Mouse (Mus musculus): Measurements from ENCODE around the gene Rad51c. TPM values are rescaled to one million over a fixed set of nuclear protein-coding genes. Genes with fewer than 3 reads are reported as not detected.

Gene Rad51c
- polyA plus RNA-seq, 1 experiment from 2014 or later: 10.1 TPM

- peak overlapping the region; percentile 71 for H3K9ac ChIP-seq (ENCODE audit: low read length)
- H3K9me3 ChIP-seq (replicated peaks; ENCODE audit: control insufficient read depth, low read length): peaks cover 5% of the 10 kb centered on the region; the same call in 1 of the 2 replicates
- H3K27ac ChIP-seq (ENCODE audit: low read length): peak overlapping the region; percentile 27; the same call in 1 of the 2 replicates
- no peak for ATAC-seq (replicated peaks; ENCODE audit: extremely low read depth, insufficient read depth, low FRiP score)
- peak overlapping the region; percentile 86 for H3K4me3 ChIP-seq (ENCODE audit: low read length)
- peaks cover 6% of the 10 kb centered on the region; the same call in 1 of the 2 replicates for H3K27me3 ChIP-seq (ENCODE audit: control insufficient read depth, insufficient read depth, low read length)
- H3K36me3 ChIP-seq (ENCODE audit: control insufficient read depth, insufficient read depth): no peaks in the 10 kb centered on the region
- WGBS: 14% methylated on average over 10 of the region's 10 CpGs
- H3K4me2 ChIP-seq (ENCODE audit: low read depth, low read length): peak overlapping the region; percentile 78
- peaks cover 7% of the 10 kb centered on the region; the same call in 1 of the 2 replicates for H3K4me1 ChIP-seq (ENCODE audit: control insufficient read depth, insufficient read depth, low read length)
Measured at GRCm38 (mm10) chr11:87359262-87359612, 45.5 kb downstream of the Rad51c start.

DNA sequence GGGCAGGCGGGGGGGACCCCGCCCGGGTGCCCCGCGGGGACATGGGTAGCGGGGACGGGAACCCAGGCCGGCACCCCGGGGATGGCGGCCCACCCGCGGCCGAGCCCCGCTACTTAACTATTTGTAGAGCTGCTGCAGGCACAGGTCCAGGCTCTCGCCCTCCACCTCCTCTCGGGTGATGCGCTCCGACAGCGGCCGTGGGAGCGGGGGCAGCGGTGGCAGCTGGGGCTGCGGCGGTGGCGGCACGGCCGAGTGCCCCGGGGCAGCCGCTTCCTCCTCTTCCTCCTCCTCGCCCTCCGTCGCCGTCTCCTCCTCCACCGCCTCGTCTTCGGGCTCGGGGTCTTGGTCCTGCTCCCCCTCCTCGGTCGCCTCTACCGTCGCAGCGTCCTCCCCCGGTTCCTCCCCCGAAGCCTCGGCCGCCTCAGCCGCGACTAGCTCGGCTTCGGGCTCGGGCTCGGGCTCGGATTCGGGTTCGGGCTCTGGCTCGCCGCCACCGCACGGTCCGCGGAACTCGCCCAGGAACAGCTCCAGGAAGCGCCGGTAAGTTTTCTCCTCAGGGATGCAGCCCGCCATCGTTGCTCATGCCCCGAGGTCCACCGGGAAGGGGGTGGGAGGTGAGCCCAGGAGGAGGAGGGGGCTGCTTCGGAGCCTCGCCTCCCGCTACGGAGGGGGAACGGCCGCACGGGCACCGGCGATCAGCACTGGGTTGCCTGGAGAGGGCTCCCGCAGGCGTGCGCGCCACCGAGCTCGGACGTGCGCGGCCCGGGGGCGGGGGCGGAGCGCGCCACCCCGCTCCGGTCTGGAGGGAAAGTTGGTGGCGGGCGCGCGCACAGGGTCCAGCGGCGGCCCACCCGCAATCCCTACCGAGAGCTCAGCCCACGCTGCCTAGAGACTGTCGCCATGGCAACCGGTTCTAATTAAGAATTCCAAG is 46.2 kb downstream of the Rad51c start, which contains the start of gene Ppm1e:
Ppm1e (minus strand) TSS at position 693 of the 931 bp plus-strand sequence.
- Histone ChIP-seq H3K27ac (ENCODE audit: low read length) (peak within 1 kb of the TSS; percentile 68), H3K36me3 (ENCODE audit: control insufficient read depth, insufficient read depth) (no peaks in the 10 kb centered on the region), H3K27me3 (ENCODE audit: control insufficient read depth, insufficient read depth, low read length) (peaks cover 6% of the 10 kb centered on the region; the same call in 1 of the 2 replicates), H3K4me2 (ENCODE audit: low read depth, low read length) (peak within 1 kb of the TSS; percentile 78), H3K4me3 (ENCODE audit: low read length) (peak within 1 kb of the TSS; percentile 86), H3K4me1 (ENCODE audit: control insufficient read depth, insufficient read depth, low read length) (peaks cover 7% of the 10 kb centered on the region; the same call in 1 of the 2 replicates), H3K9me3 (replicated peaks; ENCODE audit: control insufficient read depth, low read length) (peaks cover 5% of the 10 kb centered on the region; the same call in 1 of the 2 replicates), H3K9ac (ENCODE audit: low read length) (peak within 1 kb of the TSS; percentile 84)
- under 1% methylated on average over 93 of the region's 104 CpGs for WGBS
- peak; percentile 96 for ATAC-seq (replicated peaks; ENCODE audit: extremely low read depth, insufficient read depth, low FRiP score)

GRCm38 (mm10) chr11:87357317-87358300 is 47.1 kb downstream of the Rad51c start:
- WGBS: 7% methylated on average over 31 of the region's 31 CpGs
- Histone ChIP-seq H3K9ac (ENCODE audit: low read length) (peak overlapping the region; percentile 84), H3K4me2 (ENCODE audit: low read depth, low read length) (peak overlapping the region; percentile 78), H3K4me1 (ENCODE audit: control insufficient read depth, insufficient read depth, low read length) (peaks cover 7% of the 10 kb centered on the region; the same call in 1 of the 2 replicates), H3K36me3 (ENCODE audit: control insufficient read depth, insufficient read depth) (no peaks in the 10 kb centered on the region), H3K4me3 (ENCODE audit: low read length) (peak overlapping the region; percentile 86), H3K27me3 (ENCODE audit: control insufficient read depth, insufficient read depth, low read length) (peaks cover 6% of the 10 kb centered on the region; the same call in 1 of the 2 replicates), H3K27ac (ENCODE audit: low read length) (peak overlapping the region; percentile 68), H3K9me3 (replicated peaks; ENCODE audit: control insufficient read depth, low read length) (no peaks in the 10 kb centered on the region)
- peak; percentile 28 for ATAC-seq (replicated peaks; ENCODE audit: extremely low read depth, insufficient read depth, low FRiP score)

- ATAC-seq (replicated peaks; ENCODE audit: extremely low read depth, insufficient read depth, low FRiP score): no peak
- no peak overlapping the region for H3K27ac ChIP-seq (ENCODE audit: low read length)
- no peak overlapping the region for H3K9ac ChIP-seq (ENCODE audit: low read length)
- peaks cover 7% of the 10 kb centered on the region; the same call in 1 of the 2 replicates for H3K4me1 ChIP-seq (ENCODE audit: control insufficient read depth, insufficient read depth, low read length)
- no peak overlapping the region for H3K4me2 ChIP-seq (ENCODE audit: low read depth, low read length)
- H3K27me3 ChIP-seq (ENCODE audit: control insufficient read depth, insufficient read depth, low read length): 0 out of 2 replicates have a peak, but pooled peaks cover 4% of the 10 kb centered on the region
- 88% methylated on average over 1 of the region's 1 CpGs for WGBS
- H3K9me3 ChIP-seq (replicated peaks; ENCODE audit: control insufficient read depth, low read length): no peaks in the 10 kb centered on the region
- H3K36me3 ChIP-seq (ENCODE audit: control insufficient read depth, insufficient read depth): no peaks in the 10 kb centered on the region
- H3K4me3 ChIP-seq (ENCODE audit: low read length): no peak overlapping the region
Measured at GRCm38 (mm10) chr11:87354861-87355260, 49.9 kb downstream of the Rad51c start.

GRCm38 (mm10) chr11:87353646-87354170 is 51.0 kb downstream of the Rad51c start:
- H3K4me1 ChIP-seq (ENCODE audit: control insufficient read depth, insufficient read depth, low read length): peaks cover 2% of the 10 kb centered on the region; the same call in 1 of the 2 replicates
- ATAC-seq (replicated peaks; ENCODE audit: extremely low read depth, insufficient read depth, low FRiP score): no peak
- no peak overlapping the region for H3K9ac ChIP-seq (ENCODE audit: low read length)
- H3K27ac ChIP-seq (ENCODE audit: low read length): no peak overlapping the region
- H3K9me3 ChIP-seq (replicated peaks; ENCODE audit: control insufficient read depth, low read length): no peaks in the 10 kb centered on the region
- H3K4me2 ChIP-seq (ENCODE audit: low read depth, low read length): no peak overlapping the region
- 84% methylated on average over 7 of the region's 7 CpGs for WGBS
- H3K27me3 ChIP-seq (ENCODE audit: control insufficient read depth, insufficient read depth, low read length): no peaks in the 10 kb centered on the region
- H3K36me3 ChIP-seq (ENCODE audit: control insufficient read depth, insufficient read depth): no peaks in the 10 kb centered on the region
- H3K4me3 ChIP-seq (ENCODE audit: low read length): no peak overlapping the region

Other genes with a start within 250 kb of the Rad51c start
- 4.9 and 5.4 TPM in 2 replicates for gene Ppm1e, start 45.9 kb downstream of the Rad51c start, polyA plus RNA-seq (2015; fragmentation: Nextera tagmentation; extraction: Ambion mirVana)
- 0.06 and 0.42 TPM in 2 replicates for gene Tex14, start 111 bp upstream of the Rad51c start, polyA plus RNA-seq (2015; fragmentation: Nextera tagmentation; extraction: Ambion mirVana)
- gene Gm11492, start 161.7 kb upstream of the Rad51c start, polyA plus RNA-seq (2015; fragmentation: Nextera tagmentation; extraction: Ambion mirVana): not detected in 2 replicates
- 27.8 and 32.4 TPM in 2 replicates for gene Sept4, start 163.9 kb upstream of the Rad51c start, polyA plus RNA-seq (2015; fragmentation: Nextera tagmentation; extraction: Ambion mirVana)
- 14.8 and 16.5 TPM in 2 replicates for gene Mtmr4, start 187.2 kb upstream of the Rad51c start, polyA plus RNA-seq (2015; fragmentation: Nextera tagmentation; extraction: Ambion mirVana)
- 0.10 and 0.14 TPM in 2 replicates for gene Hsf5, start 212.2 kb upstream of the Rad51c start, polyA plus RNA-seq (2015; fragmentation: Nextera tagmentation; extraction: Ambion mirVana)

All from heart, embryonic 16.5 days (tissue).